Mouse (Mus musculus) ES-E14 (cell line): ENCODE measurements around the gene Mcfd2.

Source experiments
- CHD2 ChIP-seq: IDR thresholded peaks from 2 replicates; pipeline ENCODE4 v1.6.1; 2014; ENCODE audit warnings: mild to moderate bottlenecking, low read depth, low read length, inconsistent platforms
- ZC3H11A ChIP-seq: IDR thresholded peaks from 2 replicates; pipeline ENCODE4 v1.6.1; 2012; ENCODE audit warnings: low read depth, mild to moderate bottlenecking, inconsistent platforms, low read length, borderline replicate concordance
- ZNF384 ChIP-seq: IDR thresholded peaks from 2 replicates; pipeline ENCODE4 v1.6.1; 2012; ENCODE audit warnings: low read depth, low read length, inconsistent platforms

- TF ChIP-seq ZNF384, result no peak
- no peak for TF ChIP-seq ZC3H11A
- TF ChIP-seq CHD2, result no peak
Measured at GRCm38 (mm10) chr17:87286481-87287143, 20.9 kb upstream of the Mcfd2 start.
